Mouse (Mus musculus) intestine, postnatal 0 days (tissue): Measurements from ENCODE around the gene Hoxc12. TPM values are rescaled to one million over a fixed set of nuclear protein-coding genes. Genes with fewer than 3 reads are reported as not detected.

Experiments
- ATAC-seq: fragments of 200-750 bp; cut with Nextera tagmentation; 2 replicates; pipeline ENCODE4 v1.8.0; 2017; ENCODE audit warnings: mild to moderate bottlenecking, moderate TSS enrichment, moderate library complexity
- H3K27ac ChIP-seq: fragments of 300-500 bp; sonication (generic); 2 replicates; pipeline ENCODE4 v1.5.1; 2014; ENCODE audit warnings: mild to moderate bottlenecking, low read depth, low read length, moderate library complexity
- H3K27me3 ChIP-seq: fragments of 300-500 bp; sonication (generic); replicated peaks from 2 replicates; pipeline ENCODE4 v1.6.1; 2014; ENCODE audit warnings: low read length, mixed read lengths; ENCODE audit not compliant: control insufficient read depth, insufficient read depth
- H3K36me3 ChIP-seq: fragments of 300-500 bp; sonication (generic); 2 replicates; pipeline ENCODE4 v1.6.1; 2014; ENCODE audit warnings: mild to moderate bottlenecking, moderate library complexity; ENCODE audit not compliant: control insufficient read depth, insufficient read depth
- H3K4me1 ChIP-seq: fragments of 300-500 bp; sonication (generic); replicated peaks from 2 replicates; pipeline ENCODE4 v1.6.1; 2014; ENCODE audit warnings: antibody characterized with exemption, low read length, mixed read lengths; ENCODE audit not compliant: control insufficient read depth, insufficient read depth
- H3K4me2 ChIP-seq: fragments of 300-500 bp; sonication (generic); replicated peaks from 2 replicates; pipeline ENCODE4 v1.6.1; 2014; ENCODE audit warnings: low read depth, mild to moderate bottlenecking, moderate library complexity
- H3K4me3 ChIP-seq: fragments of 300-500 bp; sonication (generic); 2 replicates; pipeline ENCODE4 v1.5.1; 2014; ENCODE audit warnings: low read depth, low read length
- H3K9ac ChIP-seq: fragments of 300-500 bp; sonication (generic); 2 replicates; pipeline ENCODE4 v1.6.1; 2014; ENCODE audit warnings: mild to moderate bottlenecking, low read depth, low read length
- H3K9me3 ChIP-seq: fragments of 300-500 bp; sonication (generic); 2 replicates; pipeline ENCODE4 v1.6.1; 2016; ENCODE audit warnings: mixed run types; ENCODE audit not compliant: control insufficient read depth
- CTCF ChIP-seq: sonication (generic); IDR thresholded peaks from 2 replicates; pipeline ENCODE4 v1.5.1; 2016; ENCODE audit warnings: low read depth, mild to moderate bottlenecking, control low read depth, antibody characterized with exemption, moderate library complexity
- WGBS: fragments of 180-500 bp; shearing (Covaris S2); extraction: QIAGEN DNeasy Blood & Tissue Kit; methylation state at CpG from one replicate; pipeline ENCODE4 v1.1.7; 2014; 5-methylcytosine and 5-hydroxymethylcytosine counted together
- polyA plus RNA-seq: library from polyadenylated mRNA; unstranded; fragments of >200 nt; fragmentation: Nextera tagmentation; extraction: Ambion mirVana; gene quantifications from 2 replicates; pipeline ENCODE4 v1.2.1, GENCODE M21; 2015

Hoxc12 gene
- polyA plus RNA-seq, 1 experiment from 2014 or later = not detected

- H3K36me3 ChIP-seq = no peaks in the 10 kb centered on the region
- 0 out of 2 replicates have a peak, but pooled peaks cover 3% of the 10 kb centered on the region for H3K4me1 ChIP-seq
- WGBS = 9% methylated on average over 12 of the region's 13 CpGs
- H3K27ac ChIP-seq = no peak overlapping the region
- ATAC-seq = no peak
- H3K9ac ChIP-seq = no peak overlapping the region
- H3K27me3 ChIP-seq = peaks cover 98% of the 10 kb centered on the region
- no peak overlapping the region for H3K4me3 ChIP-seq
- H3K4me2 ChIP-seq = no peak overlapping the region
- no peak for TF ChIP-seq CTCF
- no peaks in the 10 kb centered on the region for H3K9me3 ChIP-seq
Measured at GRCm38 (mm10) chr15:102978615-102979515, 42.3 kb downstream of the Hoxc12 start.

DNA sequence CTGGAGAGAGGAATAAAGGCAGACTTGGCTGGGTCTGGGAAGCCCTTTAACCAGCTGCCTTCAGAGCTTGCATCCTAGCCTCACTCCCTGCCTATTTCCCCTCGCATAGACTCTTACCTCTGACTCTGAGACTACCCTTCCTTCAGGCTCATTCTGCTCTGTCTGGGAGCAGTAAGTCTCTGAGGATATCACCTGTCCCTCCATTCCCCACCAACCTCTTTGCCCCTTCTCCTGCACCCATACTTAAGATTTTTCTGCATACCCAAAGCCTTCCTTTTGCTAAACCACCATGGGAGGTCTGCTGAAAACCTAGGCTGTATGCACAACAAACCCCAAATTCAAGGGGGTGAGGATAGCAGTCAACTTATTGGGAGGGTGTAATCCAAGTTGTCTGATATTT is 43.4 kb downstream of the Hoxc12 start:
- Histone ChIP-seq H3K36me3 (no peaks in the 10 kb centered on the region), H3K4me2 (no peak overlapping the region), H3K9ac (no peak overlapping the region), H3K9me3 (no peaks in the 10 kb centered on the region), H3K4me3 (no peak overlapping the region), H3K27me3 (peaks cover 99% of the 10 kb centered on the region), H3K27ac (no peak overlapping the region), H3K4me1 (0 out of 2 replicates have a peak, but pooled peaks cover 3% of the 10 kb centered on the region)
- 0% methylated on average over 1 of the region's 1 CpGs for WGBS
- no peak for ATAC-seq
- TF ChIP-seq CTCF = no peak

- H3K9ac ChIP-seq = no peak overlapping the region
- H3K4me1 ChIP-seq = 0 out of 2 replicates have a peak, but pooled peaks cover 3% of the 10 kb centered on the region
- no peak for TF ChIP-seq CTCF
- no peak overlapping the region for H3K27ac ChIP-seq
- ATAC-seq = no peak
- H3K4me2 ChIP-seq = no peak overlapping the region
- H3K9me3 ChIP-seq = no peaks in the 10 kb centered on the region
- no peaks in the 10 kb centered on the region for H3K36me3 ChIP-seq
- H3K27me3 ChIP-seq = peaks cover 99% of the 10 kb centered on the region
- WGBS = 8% methylated on average over 11 of the region's 11 CpGs
- H3K4me3 ChIP-seq = no peak overlapping the region
Measured at GRCm38 (mm10) chr15:102980352-102980751, 43.8 kb downstream of the Hoxc12 start.

DNA sequence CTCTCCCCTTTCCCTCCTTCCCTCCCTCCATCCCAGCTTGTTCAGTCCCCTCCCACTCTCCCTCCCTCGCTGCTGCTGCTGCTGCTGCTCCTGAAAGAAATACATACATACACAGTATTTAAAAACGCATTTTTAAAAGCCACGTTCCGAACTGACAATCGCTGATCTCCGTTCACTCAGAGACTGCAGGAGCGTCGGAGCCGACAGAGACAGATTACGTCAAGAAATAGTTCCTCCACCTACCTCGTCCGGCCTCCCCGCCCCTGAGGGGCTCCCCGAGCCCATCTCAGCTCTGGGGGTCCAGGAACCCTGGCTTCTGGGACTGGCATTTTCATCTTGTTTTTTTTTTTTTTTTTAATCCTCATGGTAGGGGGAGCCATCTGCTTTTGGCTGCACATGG is 44.4 kb downstream of the Hoxc12 start:
- 3% methylated on average over 14 of the region's 14 CpGs for WGBS
- Histone ChIP-seq H3K27ac (no peak overlapping the region), H3K4me1 (0 out of 2 replicates have a peak, but pooled peaks cover 3% of the 10 kb centered on the region), H3K4me2 (peak overlapping the region; percentile 52), H3K9me3 (no peaks in the 10 kb centered on the region), H3K4me3 (peak overlapping the region; percentile 25), H3K27me3 (peaks cover 99% of the 10 kb centered on the region), H3K9ac (no peak overlapping the region), H3K36me3 (no peaks in the 10 kb centered on the region)
- no peak for ATAC-seq
- TF ChIP-seq CTCF = no peak

DNA sequence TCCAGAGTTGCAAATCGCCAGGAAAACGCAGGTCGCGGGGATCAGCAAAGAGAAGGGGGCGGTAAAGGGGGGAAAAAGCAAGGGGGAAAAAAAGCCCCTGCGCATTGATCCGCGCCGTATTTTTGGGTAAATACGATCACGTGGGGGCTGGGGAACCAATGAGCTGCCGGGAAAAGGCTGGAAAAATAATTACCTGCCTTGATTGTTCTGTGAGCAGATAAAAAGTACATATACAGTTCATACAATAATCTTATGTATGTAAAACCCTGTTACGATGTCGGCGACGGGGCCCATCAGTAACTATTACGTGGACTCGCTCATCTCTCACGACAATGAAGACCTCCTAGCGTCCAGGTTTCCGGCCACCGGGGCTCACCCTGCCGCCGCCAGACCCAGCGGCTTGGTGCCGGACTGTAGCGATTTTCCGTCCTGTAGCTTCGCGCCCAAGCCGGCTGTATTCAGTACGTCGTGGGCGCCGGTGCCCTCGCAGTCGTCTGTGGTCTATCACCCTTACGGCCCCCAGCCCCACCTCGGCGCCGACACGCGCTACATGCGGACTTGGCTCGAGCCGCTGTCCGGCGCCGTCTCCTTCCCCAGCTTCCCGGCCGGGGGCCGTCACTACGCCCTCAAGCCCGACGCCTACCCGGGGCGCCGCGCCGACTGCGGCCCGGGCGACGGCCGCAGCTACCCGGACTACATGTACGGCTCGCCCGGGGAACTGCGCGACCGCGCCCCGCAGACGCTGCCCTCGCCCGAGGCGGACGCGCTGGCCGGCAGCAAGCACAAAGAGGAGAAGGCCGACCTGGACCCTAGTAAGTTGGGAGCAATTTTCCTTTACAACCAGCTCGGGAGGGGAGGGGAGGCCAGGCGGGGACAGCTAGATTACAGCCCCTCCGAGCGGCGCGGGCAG is 45.1 kb downstream of the Hoxc12 start:
- TF ChIP-seq CTCF = no peak
- Histone ChIP-seq H3K4me2 (peak overlapping the region; percentile 52), H3K9ac (peak overlapping the region; percentile 31; the same call in 1 of the 2 replicates), H3K27me3 (peaks cover 99% of the 10 kb centered on the region), H3K4me3 (peak overlapping the region; percentile 25), H3K36me3 (no peaks in the 10 kb centered on the region), H3K4me1 (0 out of 2 replicates have a peak, but pooled peaks cover 3% of the 10 kb centered on the region), H3K27ac (no peak overlapping the region), H3K9me3 (no peaks in the 10 kb centered on the region)
- under 1% methylated on average over 88 of the region's 88 CpGs for WGBS
- no peak for ATAC-seq

- TF ChIP-seq CTCF = no peak
- H3K4me2 ChIP-seq = no peak overlapping the region
- H3K4me1 ChIP-seq = 0 out of 2 replicates have a peak, but pooled peaks cover 3% of the 10 kb centered on the region
- no peak for ATAC-seq
- peaks cover 99% of the 10 kb centered on the region for H3K27me3 ChIP-seq
- no peaks in the 10 kb centered on the region for H3K36me3 ChIP-seq
- 6% methylated on average over 12 of the region's 12 CpGs for WGBS
- no peak overlapping the region for H3K9ac ChIP-seq
- no peaks in the 10 kb centered on the region for H3K9me3 ChIP-seq
- H3K27ac ChIP-seq = no peak overlapping the region
- H3K4me3 ChIP-seq = no peak overlapping the region
Measured at GRCm38 (mm10) chr15:102983716-102984115, 47.2 kb downstream of the Hoxc12 start.
